Mouse (Mus musculus) lung, postnatal 0 days (tissue): ENCODE results near the gene Gm20532. TPM values are rescaled to one million over a fixed set of nuclear protein-coding genes. Genes with fewer than 3 reads are reported as not detected.
"Not testable (repeated sequence)": the region's sequence is repeated elsewhere in the genome, so short reads cannot be mapped to it uniquely, and the experiment has no call there.

Experiments used
- ATAC-seq: fragments of 200-750 bp; cut with Nextera tagmentation; 2 replicates; pipeline ENCODE4 v1.8.0; 2017; ENCODE audit warnings: moderate library complexity
- DNase-seq: peaks from one replicate; pipeline ENCODE4 v3.0.0-alpha.2; 2016; ENCODE audit warnings: low spot score
- H3K27ac ChIP-seq: fragments of 300-500 bp; sonication (generic); 2 replicates; pipeline ENCODE4 v1.5.1; 2014; ENCODE audit warnings: antibody characterized with exemption, mild to moderate bottlenecking, low read length, mixed read lengths
- H3K27me3 ChIP-seq: fragments of 300-500 bp; sonication (generic); replicated peaks from 2 replicates; pipeline ENCODE4 v1.6.1; 2014; ENCODE audit warnings: low read length, mixed read lengths; ENCODE audit not compliant: insufficient read depth
- H3K36me3 ChIP-seq: fragments of 300-500 bp; sonication (generic); 2 replicates; pipeline ENCODE4 v1.6.1; 2014; ENCODE audit warnings: low read length, mixed read lengths; ENCODE audit not compliant: insufficient read depth
- H3K4me1 ChIP-seq: fragments of 300-500 bp; sonication (generic); 2 replicates; pipeline ENCODE4 v1.6.1; 2014; ENCODE audit warnings: antibody characterized with exemption, low read depth, low read length, mixed read lengths; ENCODE audit not compliant: insufficient read depth
- H3K4me2 ChIP-seq: fragments of 300-500 bp; sonication (generic); replicated peaks from 2 replicates; pipeline ENCODE4 v1.6.1; 2014; ENCODE audit warnings: low read depth, mild to moderate bottlenecking, low read length, moderate library complexity, mixed read lengths
- H3K4me3 ChIP-seq: fragments of 300-500 bp; sonication (generic); 2 replicates; pipeline ENCODE4 v1.5.1; 2014; ENCODE audit warnings: low read depth, low read length
- H3K9ac ChIP-seq: fragments of 300-500 bp; sonication (generic); replicated peaks from 2 replicates; pipeline ENCODE4 v1.6.1; 2014; ENCODE audit warnings: low read depth, mild to moderate bottlenecking
- H3K9me3 ChIP-seq: fragments of 300-500 bp; sonication (generic); 2 replicates; pipeline ENCODE4 v1.6.1; 2016; ENCODE audit warnings: low read length, mixed read lengths
- CTCF ChIP-seq: IDR thresholded peaks from 2 replicates; pipeline ENCODE4 v1.5.1; 2016; ENCODE audit warnings: antibody characterized with exemption, mild to moderate bottlenecking
- EP300 ChIP-seq: IDR thresholded peaks from 2 replicates; pipeline ENCODE4 v1.6.1; 2016; ENCODE audit warnings: antibody characterized with exemption, mild to moderate bottlenecking, control low read depth
- WGBS: fragments of 180-500 bp; shearing (Covaris S2); extraction: QIAGEN DNeasy Blood & Tissue Kit; methylation state at CpG from one replicate; pipeline ENCODE4 v1.1.7; 2014; 5-methylcytosine and 5-hydroxymethylcytosine counted together
- microRNA counts: library from miRNA; unstranded; fragments of <30 nt; microRNA quantifications from one replicate; lab custom pipeline; 2015
- microRNA-seq: library from miRNA; unstranded; fragments of <30 nt; microRNA quantifications from one replicate; pipeline ENCODE4, GENCODE M21; 2016
- polyA plus RNA-seq: library from polyadenylated mRNA; unstranded; fragments of >200 nt; fragmentation: Nextera tagmentation; extraction: Ambion mirVana; gene quantifications from 2 replicates; pipeline ENCODE4 v1.2.1, GENCODE M21; 2015

Gm20532 gene
- polyA plus RNA-seq, 1 experiment from 2014 or later = not detected

DNA sequence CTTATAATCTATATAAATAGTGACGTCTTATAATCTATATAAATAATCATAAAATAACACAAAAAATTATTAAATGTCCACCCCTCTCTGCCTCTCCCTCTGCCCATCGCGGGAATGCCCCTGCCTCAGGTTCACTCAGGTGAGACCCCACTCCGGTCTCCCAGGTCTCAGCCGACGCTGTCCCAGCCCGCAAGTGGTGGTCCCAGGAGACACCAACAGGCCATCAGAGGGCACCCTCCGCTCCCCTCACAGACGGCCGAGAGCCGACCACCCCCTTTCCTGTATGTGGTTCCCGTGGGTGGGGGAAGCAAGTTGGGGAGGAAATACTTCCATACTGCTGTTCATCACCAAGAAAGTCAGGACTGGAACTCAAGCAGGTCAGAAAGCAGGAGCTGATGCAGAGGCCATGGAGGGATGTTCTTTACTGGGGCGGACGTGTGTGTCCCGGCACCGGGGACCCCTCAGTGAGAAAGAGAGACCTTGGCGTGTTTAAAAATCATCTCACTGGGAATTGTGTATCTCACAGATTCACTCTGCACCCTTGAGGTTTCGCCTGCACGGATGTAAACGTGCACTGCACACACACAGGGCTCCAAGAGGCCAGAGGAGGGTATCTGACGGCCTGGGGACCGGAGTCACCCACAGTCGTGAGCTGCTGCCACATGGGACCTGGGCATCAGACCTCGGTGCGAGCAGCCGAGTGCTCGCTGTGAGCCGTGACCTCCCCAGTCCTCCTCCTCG lies 75.5 kb downstream of the Gm20532 start:
- TF ChIP-seq EP300 (no peak), CTCF (no peak; the same call in 1 of the 2 replicates)

DNA sequence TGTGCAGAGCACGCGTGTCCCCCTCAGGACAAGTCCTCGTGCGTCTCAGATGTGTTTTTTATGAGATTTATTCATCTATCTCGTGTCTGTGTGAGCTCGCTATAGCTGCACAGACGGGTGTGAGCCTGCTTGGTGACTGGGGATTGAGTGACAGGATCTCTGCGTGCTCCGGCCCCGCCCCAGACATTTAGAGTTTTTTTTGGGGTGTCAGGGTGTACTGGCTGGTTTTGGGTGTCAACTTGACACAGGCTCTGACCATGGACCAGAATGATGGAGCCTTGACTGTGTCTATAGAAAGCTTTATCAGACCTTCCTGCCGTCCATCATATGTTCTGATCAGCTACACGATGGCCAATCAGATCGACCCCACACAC lies 76.1 kb downstream of the Gm20532 start:
- no peak for DNase-seq
- H3K27me3 ChIP-seq = no peaks in the 10 kb centered on the region
- H3K9ac ChIP-seq = no peak overlapping the region
- no peak overlapping the region for H3K4me3 ChIP-seq
- H3K4me2 ChIP-seq = no peak overlapping the region
- no peaks in the 10 kb centered on the region for H3K4me1 ChIP-seq
- no peak overlapping the region for H3K27ac ChIP-seq
- no peaks in the 10 kb centered on the region for H3K36me3 ChIP-seq
- no peaks in the 10 kb centered on the region for H3K9me3 ChIP-seq
- 66% methylated on average over 13 of the region's 13 CpGs for WGBS
- TF ChIP-seq EP300 (no peak), CTCF (no peak)
- ATAC-seq = no peak

More for the DNA sequence above, 75.5 kb downstream of the Gm20532 start:
- Histone ChIP-seq H3K27ac (no peak overlapping the region), H3K4me3 (peak overlapping the region; percentile 14; the same call in 1 of the 2 replicates), H3K27me3 (no peaks in the 10 kb centered on the region), H3K9me3 (no peaks in the 10 kb centered on the region), H3K4me2 (peak overlapping the region; percentile 52), H3K9ac (no peak overlapping the region), H3K4me1 (no peaks in the 10 kb centered on the region), H3K36me3 (no peaks in the 10 kb centered on the region)
- WGBS = 37% methylated on average over 29 of the region's 29 CpGs
- DNase-seq = no peak
- no peak for ATAC-seq

DNA sequence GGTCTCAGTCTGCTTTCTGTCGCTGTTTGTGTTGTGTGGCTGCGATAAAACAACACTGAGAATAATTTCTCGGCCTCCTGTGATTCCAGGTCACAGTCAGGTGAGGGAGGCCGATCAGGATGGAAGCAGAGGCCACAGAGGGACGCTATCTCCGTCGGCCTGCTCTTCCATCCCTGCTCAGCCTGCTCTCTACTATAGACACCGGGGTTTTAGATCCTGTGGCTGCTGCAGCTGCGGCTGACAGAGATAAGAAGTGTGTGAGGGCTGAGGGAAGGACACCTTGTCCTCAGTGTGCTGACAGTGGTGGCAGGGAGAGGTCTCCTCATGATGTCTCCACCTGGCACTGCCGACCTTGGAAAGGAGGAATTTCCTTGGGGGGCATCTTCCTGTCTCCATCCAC lies 76.7 kb downstream of the Gm20532 start:
- WGBS = 64% methylated on average over 10 of the region's 10 CpGs
- no peak for TF ChIP-seq CTCF
- no peak for TF ChIP-seq EP300
- no peak overlapping the region for H3K4me3 ChIP-seq
- H3K4me2 ChIP-seq = no peak overlapping the region
- no peaks in the 10 kb centered on the region for H3K27me3 ChIP-seq
- H3K9me3 ChIP-seq = no peaks in the 10 kb centered on the region
- no peaks in the 10 kb centered on the region for H3K36me3 ChIP-seq
- no peak overlapping the region for H3K9ac ChIP-seq
- H3K27ac ChIP-seq = no peak overlapping the region
- DNase-seq (no peak), ATAC-seq (no peak)
- H3K4me1 ChIP-seq = no peaks in the 10 kb centered on the region

DNA sequence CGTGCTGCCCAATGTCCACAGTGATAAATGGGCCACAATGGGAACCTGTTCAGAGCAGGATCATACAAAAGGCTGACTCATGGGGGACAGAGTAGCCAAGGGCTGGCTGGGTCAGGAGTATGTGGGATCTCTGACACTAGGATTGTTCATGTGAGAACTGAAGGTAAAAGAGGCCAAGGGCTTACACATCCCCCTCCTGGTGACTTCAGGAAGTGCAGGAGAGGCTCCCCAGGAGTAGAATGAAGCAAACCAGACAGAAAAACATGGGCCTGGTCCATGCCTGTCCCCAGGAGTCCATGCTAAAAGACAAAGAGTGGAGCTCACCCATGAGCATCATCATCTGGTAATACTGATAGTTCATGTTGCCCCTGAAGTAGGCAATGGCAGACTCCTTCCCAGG lies 77.1 kb downstream of the Gm20532 start:
- TF ChIP-seq CTCF = peak; percentile 80
- H3K4me2 ChIP-seq, H3K27me3 ChIP-seq, H3K9me3 ChIP-seq, H3K36me3 ChIP-seq, H3K4me3 ChIP-seq, H3K9ac ChIP-seq, H3K27ac ChIP-seq, H3K4me1 ChIP-seq: not testable (repeated sequence)
- DNase-seq = peak; percentile 61
- WGBS = 73% methylated on average over 1 of the region's 1 CpGs
- peak; percentile 40 for ATAC-seq

DNA sequence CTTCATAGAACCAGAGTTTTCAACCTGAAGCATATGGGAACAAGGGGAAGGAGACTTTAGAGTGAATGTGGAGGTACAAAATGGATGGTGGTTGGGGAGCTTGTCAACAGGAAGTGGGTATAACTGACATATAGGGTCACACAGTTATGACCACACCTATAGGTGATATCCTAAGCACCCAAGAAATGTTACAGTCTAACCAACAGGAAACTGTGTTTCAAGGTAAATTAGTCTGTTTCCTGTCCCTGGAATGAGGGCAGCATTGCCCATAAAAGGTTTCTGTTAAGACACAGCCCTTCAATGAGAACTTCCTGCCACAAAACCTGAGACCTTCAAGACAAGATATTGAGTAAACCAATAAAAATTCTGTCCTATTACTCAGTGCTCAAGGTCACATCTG lies 82.3 kb downstream of the Gm20532 start:
- Histone ChIP-seq H3K4me1 (no peaks in the 10 kb centered on the region), H3K4me2 (no peak overlapping the region), H3K9ac (no peak overlapping the region), H3K9me3 (no peaks in the 10 kb centered on the region), H3K27me3 (no peaks in the 10 kb centered on the region), H3K36me3 (no peaks in the 10 kb centered on the region), H3K27ac (no peak overlapping the region), H3K4me3 (no peak overlapping the region)
- no peak for ATAC-seq
- no peak for TF ChIP-seq EP300
- no peak for DNase-seq

DNA sequence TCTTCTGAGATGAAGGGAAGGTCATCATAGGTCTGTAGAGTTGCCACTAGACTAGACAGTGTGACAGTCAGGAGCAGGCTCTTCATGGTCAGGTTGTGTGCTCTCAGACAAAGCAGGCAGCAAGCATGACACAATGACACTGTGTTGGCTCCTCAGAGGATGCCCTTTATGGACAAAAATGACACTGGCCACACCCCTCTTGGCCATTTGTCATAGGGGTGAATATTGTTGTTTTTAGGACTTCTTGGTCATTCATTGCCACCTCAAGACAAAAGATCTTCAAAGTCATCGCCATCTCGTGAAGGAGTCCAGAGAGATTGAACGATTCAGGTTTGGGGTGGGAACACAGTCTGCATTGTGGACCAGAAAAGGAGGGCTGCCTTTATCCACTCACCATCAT lies 84.7 kb downstream of the Gm20532 start, which contains the start of gene Lcn4:
Lcn4 (minus strand) TSS at position 101 of the 400 bp plus-strand sequence.
- Histone ChIP-seq H3K27me3 (no peaks in the 10 kb centered on the region), H3K4me1 (no peaks in the 10 kb centered on the region), H3K9me3 (no peaks in the 10 kb centered on the region), H3K27ac (no peak within 1 kb of the TSS), H3K4me2 (no peak within 1 kb of the TSS), H3K36me3 (no peaks in the 10 kb centered on the region), H3K9ac (no peak within 1 kb of the TSS), H3K4me3 (no peak within 1 kb of the TSS)
- ATAC-seq (no peak), DNase-seq (no peak)
- TF ChIP-seq EP300 (no peak), CTCF (no peak)
- whole genome bisulfite sequencing = 86% methylated on average over 3 of the region's 3 CpGs

MicroRNAs within 50 kb of the gene (microRNA counts, 519-probe panel; counts per million panel counts)
- microRNA mmu-miR-126-3p (lab: Ali Mortazavi, UCI) (8,611 counts per million, percentile 100 among the panel's probes with 10 or more counts), microRNA mmu-miR-126-5p (lab: Ali Mortazavi, UCI) (6,330 counts per million, percentile 83 among the panel's probes with 10 or more counts)

Small RNA genes within 50 kb of the gene (microRNA-seq; reads per million reads assigned to microRNA genes)
- gene Mir126a = 3.7 reads per million, percentile 10 among the genes with 10 or more reads in this experiment
- not detected for gene Mir126b

Other genes starting within 250 kb of the Gm20532 start
- 14.2 and 15.5 TPM in 2 replicates for gene Dnlz, start 234.5 kb upstream of the Gm20532 start, polyA plus RNA-seq
- gene Card9, start 225.7 kb upstream of the Gm20532 start, polyA plus RNA-seq = 9.9 and 10.9 TPM in 2 replicates
- 7.4 and 9.3 TPM in 2 replicates for gene Snapc4, start 206.0 kb upstream of the Gm20532 start, polyA plus RNA-seq
- 75.3 and 85.5 TPM in 2 replicates for gene Entr1, start 197.3 kb upstream of the Gm20532 start, polyA plus RNA-seq
- 39.0 and 42.0 TPM in 2 replicates for gene Pmpca, start 197.3 kb upstream of the Gm20532 start, polyA plus RNA-seq
- 11.0 and 11.2 TPM in 2 replicates for gene Inpp5e, start 177.4 kb upstream of the Gm20532 start, polyA plus RNA-seq
- 10.2 and 13.1 TPM in 2 replicates for gene Sec16a, start 141.4 kb upstream of the Gm20532 start, polyA plus RNA-seq
- 11.8 and 14.7 TPM in 2 replicates for gene Notch1, start 70.0 kb upstream of the Gm20532 start, polyA plus RNA-seq
- 412 and 467 TPM in 2 replicates for gene Egfl7, start 6.6 kb upstream of the Gm20532 start, polyA plus RNA-seq
- 59.5 and 72.8 TPM in 2 replicates for gene Agpat2, start 17.8 kb downstream of the Gm20532 start, polyA plus RNA-seq
- gene Fam69b, start 41.8 kb downstream of the Gm20532 start, polyA plus RNA-seq = 6.2 and 8.2 TPM in 2 replicates
- not detected in 2 replicates for gene Lcn4, start 84.6 kb downstream of the Gm20532 start, polyA plus RNA-seq